Mouse (Mus musculus) embryo, embryonic 10 days (tissue): Measurements from ENCODE around the gene Mapk3.
"Not testable (repeated sequence)": the region's sequence is repeated elsewhere in the genome, so short reads cannot be mapped to it uniquely, and the experiment has no call there.

Experiments
- DNase-seq: peaks from one replicate; pipeline ENCODE4 v3.0.0-alpha.2; 2015; ENCODE audit warnings: low spot score

The Mapk3 gene

GRCm38 (mm10) chr7:126759050-126759671 lies at the start of gene Mapk3:
Gene Mapk3, plus strand, starts transcription at chr7:126759601.
- peak; percentile 96 for DNase-seq

GRCm38 (mm10) chr7:126710266-126710665 lies 49.1 kb upstream of the Mapk3 start:
- no peak for DNase-seq

DNA sequence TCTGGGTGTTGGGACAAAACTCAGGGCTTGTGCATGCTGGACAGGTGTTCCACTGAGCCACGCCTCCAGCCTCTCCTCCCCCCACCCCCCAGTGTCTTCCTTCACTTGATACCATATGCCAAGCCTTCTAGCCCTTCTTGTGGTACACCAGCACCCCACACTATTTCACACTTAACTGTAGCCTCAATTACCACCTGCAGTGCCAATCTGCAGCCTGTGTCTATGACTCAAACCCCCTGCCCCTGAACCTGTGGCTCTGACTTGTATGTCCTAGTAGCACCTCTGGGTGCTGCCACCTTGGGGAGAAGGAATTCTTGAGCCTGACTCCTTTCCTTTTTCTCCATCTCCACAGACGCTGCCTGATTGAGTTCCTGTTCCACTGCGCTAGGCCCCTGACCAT lies 47.5 kb upstream of the Mapk3 start:
- DNase-seq, result no peak

- DNase-seq, result no peak
Measured at GRCm38 (mm10) chr7:126715679-126716078, 43.7 kb upstream of the Mapk3 start.

GRCm38 (mm10) chr7:126717566-126717965 lies 41.8 kb upstream of the Mapk3 start:
- no peak for DNase-seq

- DNase-seq, result no peak
Measured at GRCm38 (mm10) chr7:126718787-126719337, 40.5 kb upstream of the Mapk3 start.

- no peak for DNase-seq
Measured at GRCm38 (mm10) chr7:126721635-126722034, 37.8 kb upstream of the Mapk3 start.

GRCm38 (mm10) chr7:126725077-126725476 lies 34.3 kb upstream of the Mapk3 start:
- DNase-seq, result no peak

DNA sequence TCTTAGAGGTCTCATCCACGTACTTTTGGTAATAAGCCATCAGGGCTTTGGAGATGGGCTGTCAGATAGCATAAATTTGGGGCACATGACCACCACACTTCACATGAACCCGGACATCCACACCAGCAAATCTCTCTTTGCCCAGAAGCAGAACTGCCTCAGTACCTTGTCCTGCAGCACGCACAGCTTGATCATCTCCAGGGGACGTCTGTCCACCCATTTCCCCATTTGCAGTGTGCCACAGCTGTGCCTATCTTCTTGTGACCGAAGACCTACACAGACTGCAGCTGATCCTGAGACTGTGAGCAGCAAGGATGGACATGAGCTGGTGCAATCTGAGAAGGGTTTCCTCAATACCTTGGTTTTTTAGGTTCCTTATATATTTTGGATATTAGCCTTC lies 33.7 kb upstream of the Mapk3 start:
- no peak for DNase-seq

- not testable (repeated sequence) for DNase-seq
Measured at GRCm38 (mm10) chr7:126730256-126730789, 29.1 kb upstream of the Mapk3 start.

DNA sequence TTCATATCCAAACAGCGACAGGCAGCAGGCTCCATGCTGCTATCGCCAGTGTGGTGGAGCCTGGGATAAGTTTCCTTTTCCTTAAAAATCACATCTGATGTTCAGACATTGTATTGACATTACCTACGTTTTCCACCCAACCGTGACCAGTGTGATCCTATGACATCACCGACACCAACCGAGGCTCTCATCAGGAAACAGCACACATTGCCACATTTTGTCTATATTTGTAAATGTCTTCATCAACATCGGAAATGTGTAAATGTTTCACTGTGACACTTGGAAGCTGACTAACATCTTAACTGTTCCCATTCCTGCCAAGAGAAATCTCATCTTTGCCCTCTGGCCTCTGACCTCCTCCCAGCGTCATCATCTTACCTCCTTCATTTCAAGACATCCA lies 23.3 kb upstream of the Mapk3 start:
- DNase-seq, result no peak

GRCm38 (mm10) chr7:126739551-126739950 lies 19.9 kb upstream of the Mapk3 start:
- no peak for DNase-seq

DNA sequence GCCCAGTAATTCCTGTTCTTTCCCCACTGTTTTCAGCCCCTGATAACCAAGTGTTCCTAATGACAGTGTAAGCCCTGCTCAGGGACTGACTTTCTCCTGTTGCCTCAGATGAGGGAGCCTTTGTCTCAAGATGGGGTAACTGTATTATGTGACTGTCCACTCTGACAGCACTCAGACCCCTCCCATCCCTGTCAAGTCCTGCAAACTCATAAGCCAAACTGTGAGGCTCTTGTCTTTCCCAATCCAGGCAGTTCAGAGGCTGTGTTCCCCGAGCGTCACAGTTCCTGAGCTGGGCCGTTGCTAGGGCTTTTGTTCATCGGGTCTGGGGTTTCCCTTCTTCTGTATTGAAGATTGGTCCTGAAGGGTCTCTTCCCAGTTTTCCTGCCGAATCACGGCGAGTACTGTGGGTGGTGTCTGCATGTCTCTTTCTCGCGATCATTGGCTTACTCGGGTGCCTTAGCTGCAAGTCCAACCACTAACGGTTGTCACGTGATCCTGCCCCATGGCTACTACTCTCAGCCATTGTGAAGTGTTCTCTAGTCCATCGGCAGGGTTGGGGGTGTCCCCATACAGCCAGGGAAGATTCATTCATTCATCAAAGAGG lies 19.2 kb upstream of the Mapk3 start:
- no peak for DNase-seq

DNA sequence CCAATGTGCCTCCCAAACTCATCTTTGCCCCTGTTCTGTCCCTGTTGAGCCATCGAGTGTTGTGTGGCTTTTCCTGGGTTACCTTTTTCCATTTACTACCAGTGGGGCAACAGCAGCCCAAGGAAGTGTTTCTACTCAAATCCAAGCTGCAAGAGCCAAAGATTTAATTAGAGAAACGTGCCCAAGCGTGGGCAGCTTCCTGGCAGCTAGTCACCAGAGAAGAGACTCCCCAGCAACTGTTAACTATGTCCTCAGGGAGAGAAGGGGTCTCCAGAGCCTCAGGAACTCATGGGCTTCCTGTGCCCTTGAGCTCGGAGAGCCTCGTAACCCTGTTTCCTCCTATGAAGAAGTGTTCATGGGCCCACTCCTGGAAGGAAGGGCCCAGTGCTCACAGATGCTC lies 18.4 kb upstream of the Mapk3 start:
- DNase-seq, result no peak

DNA sequence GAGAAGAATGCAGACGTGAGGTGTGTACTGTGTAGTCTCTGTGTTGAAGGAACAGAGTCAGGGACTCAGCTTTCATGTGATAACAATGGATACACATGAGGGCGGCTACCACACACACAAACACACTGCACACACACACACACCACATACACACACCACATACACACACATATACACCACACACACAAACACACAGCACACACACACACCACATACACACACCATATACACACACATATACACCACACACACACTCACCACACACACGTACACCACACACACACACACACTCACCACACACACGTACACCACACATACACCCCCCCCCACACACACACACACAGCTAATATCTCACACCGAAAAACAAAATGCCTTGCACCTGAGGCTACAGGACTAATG lies 17.9 kb upstream of the Mapk3 start:
- no peak for DNase-seq

DNA sequence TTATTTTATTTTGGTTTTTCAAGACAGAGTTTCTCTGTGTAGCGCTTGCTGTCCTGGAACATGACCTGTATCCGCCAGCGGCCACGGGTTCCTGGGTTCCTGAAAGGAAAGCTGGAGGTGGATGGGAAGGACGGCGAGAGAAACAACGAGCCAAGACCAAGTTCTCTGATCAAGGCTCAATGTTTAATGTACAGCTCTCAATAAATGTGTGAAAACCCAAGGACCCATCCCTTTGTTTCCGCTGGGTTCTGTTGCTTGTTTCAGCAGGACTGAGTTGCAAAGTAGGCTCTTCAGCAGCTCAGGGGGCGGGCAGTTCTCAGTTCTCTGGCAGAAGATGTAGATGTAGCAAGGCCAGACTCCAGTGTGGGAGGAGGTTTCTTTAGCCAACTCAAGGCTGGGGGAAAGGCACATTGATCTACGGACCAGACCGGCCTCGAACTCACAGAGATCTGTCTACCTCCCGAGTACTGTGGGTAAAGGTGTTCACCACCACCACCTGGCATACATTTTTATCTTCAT lies 17.4 kb upstream of the Mapk3 start:
- no peak for DNase-seq

DNA sequence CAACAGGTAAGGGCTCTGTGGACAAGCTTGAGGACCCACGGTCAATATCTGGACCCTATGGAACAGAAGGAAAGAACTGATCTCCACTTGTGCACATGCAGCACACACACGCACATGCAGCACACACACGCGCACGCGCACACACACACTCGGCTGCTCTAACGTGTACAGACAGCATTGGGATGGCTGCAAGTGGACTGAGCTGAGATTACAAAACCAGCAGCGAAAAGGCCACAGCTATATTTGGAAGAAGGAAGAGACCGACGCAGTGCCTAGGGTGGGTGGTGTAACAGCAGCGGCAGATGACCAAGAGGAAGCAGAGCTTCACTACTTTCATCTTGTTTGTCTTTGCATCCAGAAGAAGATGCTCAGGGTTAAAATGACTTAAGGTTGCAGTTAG lies 13.3 kb upstream of the Mapk3 start:
- DNase-seq, result no peak

- no peak for DNase-seq
Measured at GRCm38 (mm10) chr7:126746798-126747197, 12.6 kb upstream of the Mapk3 start.

DNA sequence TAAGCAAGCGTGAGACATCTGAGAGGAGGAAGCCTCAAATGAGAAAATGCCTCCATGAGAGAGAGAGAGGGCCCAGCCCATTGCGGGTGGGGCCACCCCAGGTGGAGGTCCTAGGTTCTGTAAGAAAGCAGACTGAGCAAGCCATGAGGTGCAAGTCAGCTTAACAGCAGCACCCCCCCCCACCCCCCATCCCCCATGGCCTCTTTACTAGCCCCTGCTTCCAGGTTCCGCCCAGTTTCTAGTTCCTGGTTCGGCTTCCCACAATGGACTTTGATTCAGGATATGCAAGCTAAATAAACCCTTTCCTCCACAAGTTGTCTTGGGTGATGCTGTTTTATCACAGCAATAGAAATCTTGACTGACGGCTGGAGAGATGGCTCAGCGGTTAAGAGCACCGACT lies 10.6 kb upstream of the Mapk3 start:
- DNase-seq, result no peak

GRCm38 (mm10) chr7:126749582-126750343 lies 9.6 kb upstream of the Mapk3 start:
- peak; percentile 4 for DNase-seq

- peak; percentile 87 for DNase-seq
Measured at GRCm38 (mm10) chr7:126754866-126755265, 4.5 kb upstream of the Mapk3 start.

DNA sequence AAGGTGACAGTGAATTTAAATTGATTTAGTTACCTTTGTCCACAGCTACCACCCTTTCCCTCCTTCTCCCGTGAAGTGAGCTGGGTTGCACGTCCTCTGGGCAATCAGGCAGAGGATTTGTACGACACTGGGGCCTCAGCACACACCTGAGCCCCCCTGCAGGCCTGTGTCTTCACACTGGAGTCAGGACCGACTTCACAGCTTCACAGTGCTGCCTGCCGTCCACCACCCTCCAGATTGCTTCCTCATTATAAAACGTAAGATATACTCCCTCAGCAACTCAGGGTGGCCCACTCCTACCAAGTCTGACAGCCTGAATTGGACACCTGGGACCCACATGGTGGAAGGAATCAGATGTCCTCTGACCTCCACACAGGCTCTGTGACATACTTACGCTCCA lies 862 bp upstream of the Mapk3 start:
- DNase-seq, result no peak
